Mouse (Mus musculus) liver, adult 2 months (tissue): ENCODE measurements at regions not wholly inside any gene's neighbourhood (a gene's known extent, or its start where the extent isn't known, plus 50 kb on each side); places are given as distances from the start of the nearest gene placed in this dataset.

Experiments
- CTCF ChIP-seq: fragments of 200-500 bp; IDR thresholded peaks from 2 replicates; pipeline ENCODE4 v1.5.1; 2011; ENCODE audit warnings: low read depth, low read length, control low read depth
- POLR2A ChIP-seq: fragments of 200-500 bp; IDR thresholded peaks from 2 replicates; pipeline ENCODE4 v1.6.1; 2011; ENCODE audit warnings: low read length, control low read depth; ENCODE audit not compliant: insufficient read depth; ENCODE audit errors: extremely low read depth

DNA sequence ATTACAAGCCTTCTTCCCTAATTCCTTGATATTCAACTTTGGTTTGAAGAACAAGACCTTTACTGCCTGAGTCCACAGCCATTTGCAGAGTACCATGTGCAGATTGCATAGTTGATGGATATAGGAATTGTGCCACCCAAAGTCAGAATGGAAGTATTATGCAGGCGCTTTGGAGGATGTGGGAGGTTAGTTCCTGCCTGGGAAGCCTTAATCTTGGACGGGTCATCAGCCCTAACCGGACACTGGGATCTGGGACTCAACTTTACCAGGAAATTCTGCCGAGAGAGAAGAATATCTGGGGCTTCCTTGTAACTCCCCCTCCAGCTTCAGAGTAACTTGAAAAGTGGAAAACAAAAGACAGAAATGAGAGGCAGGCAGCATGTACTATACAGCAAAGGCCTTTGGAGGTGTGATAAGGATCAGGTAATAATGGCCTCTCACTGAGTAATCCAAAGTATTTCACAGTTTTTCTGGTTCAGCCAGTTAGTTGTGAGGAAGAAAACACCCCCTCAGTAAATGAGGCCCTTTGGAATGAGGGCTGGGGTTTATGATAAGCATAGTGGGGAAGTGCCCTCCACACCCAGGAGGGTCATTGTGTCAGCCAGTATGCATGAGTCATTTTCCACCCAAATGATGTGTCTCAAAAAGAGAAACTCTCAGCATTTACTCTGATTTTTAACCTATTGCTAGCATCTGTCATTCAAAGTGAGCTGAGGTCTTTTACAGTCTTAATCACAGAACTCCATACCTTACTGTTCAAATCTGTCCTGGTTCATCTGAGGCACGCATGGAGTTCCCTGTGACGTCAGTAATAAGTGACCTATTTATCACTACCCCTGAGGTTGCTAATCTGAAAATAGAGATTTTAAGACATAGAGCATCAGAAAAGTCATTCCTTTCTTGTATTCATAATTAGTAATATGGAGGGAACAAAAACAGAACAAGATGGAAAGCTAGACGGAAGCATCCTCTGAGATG, 91.7 kb upstream of the Klf6 start:
- TF ChIP-seq CTCF = no peak
- TF ChIP-seq POLR2A = no peak
